Mouse (Mus musculus) adrenal gland, adult 18-20 months (tissue): Measurements from ENCODE around the gene Zfyve19. TPM values are rescaled to one million over a fixed set of nuclear protein-coding genes. Genes with fewer than 3 reads are reported as not detected.

Experiments
- DNase-seq, 2 experiments: peaks; one replicate each; pipeline ENCODE4 v3.0.0; 2021 to 2022; ENCODE audit warnings: low spot score in 2 of 2
- total RNA-seq, 2 experiments: library from RNA; stranded (reverse); gene quantifications; 1 replicate in 1 of 2; 2 replicates in 1 of 2; pipeline ENCODE4 v1.2.3; 2021

The Zfyve19 gene
- total RNA-seq, 2 experiments from 2014 or later = 32.0 to 32.4 TPM

DNA sequence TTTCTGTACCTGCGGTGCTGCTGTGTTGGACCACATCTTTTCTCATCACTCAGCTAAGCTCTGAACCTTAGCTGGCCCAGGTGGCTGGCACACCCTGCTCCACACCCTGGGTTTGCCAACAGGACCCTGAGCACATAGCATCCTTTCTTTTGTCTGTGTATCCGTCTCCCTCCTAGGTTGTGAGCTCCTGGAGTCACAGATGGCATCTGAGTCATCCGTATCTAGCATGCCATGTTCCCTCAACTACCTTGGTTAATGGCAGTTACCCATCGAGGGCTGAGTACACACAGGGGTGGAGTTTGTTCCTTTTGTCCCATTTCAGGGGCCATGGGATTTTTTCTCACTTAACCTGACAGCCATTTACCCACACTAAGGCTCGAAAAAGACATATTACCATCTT, 42.0 kb downstream of the Zfyve19 start:
- no peak for DNase-seq

DNA sequence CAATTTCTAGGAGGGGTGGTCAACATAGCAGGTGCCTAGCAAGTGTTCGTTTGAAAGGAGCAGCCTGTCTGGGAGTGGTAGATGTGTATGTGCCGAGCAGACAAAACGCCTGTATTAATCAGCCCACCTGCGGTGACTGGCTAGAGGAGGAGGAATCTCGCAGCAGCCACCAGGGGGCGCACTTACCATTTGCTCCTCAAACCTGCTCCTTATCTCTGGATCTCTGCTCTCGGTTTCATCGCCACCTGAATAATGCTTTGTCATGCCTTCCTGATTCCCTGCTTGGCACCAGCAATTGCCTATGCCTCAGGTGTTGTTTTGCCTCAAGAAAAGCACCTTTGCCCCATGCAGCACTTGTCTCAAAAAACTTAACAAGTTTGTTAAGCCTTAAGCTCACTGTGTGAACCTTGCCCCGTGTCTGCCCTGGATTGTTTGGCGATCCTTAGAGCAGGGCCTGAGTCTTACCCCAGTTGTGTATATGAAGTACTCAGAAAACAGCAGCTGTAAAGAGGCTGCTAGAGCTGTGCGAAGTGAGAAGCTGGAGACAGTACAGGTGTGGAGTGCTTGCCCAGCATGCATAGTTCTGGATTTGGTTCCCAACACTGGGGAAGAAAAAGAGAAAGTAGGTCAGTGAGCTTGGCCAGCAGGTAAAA, 42.5 kb downstream of the Zfyve19 start:
- peak; percentile 90 to 93 for DNase-seq

DNA sequence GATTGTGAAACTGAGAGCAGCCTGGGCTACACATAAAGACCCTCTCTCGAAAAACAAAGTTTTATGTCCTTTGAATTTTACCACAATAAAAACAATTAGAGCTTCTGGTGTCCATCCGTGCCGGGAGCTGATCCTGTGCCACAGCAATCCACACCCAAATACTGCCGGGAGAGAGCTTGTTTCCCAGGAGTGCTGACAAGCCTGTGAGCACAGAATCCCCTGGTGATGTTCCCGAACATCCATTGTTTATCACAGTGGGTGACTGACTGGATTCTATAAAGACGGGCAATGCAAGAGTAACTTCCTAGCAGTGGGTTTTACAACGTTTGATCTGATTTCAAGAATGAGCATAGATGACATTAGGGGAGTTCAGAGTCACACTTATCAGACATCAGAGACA, 46.6 kb downstream of the Zfyve19 start:
- no peak for DNase-seq

DNA sequence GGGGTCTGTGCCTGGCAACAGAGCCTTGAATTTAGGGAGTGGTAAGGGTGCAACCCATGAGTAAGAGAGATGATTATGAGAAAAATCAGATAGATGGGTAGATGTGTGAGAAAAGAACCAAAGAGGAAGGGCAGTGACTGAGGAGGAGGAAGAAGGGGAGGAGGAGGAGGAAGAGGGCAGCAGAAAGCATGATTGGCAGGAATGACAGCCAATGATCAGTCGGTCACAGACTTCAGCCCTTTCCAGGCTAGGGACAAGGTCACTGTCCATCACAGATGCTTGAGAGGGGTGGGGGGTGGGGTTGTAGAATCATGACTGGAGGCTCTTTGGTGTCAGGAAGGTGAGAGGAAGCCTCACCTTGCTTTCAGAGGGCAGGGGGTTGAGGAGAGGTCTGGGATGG, 52.1 kb downstream of the Zfyve19 start:
- no peak for DNase-seq

DNA sequence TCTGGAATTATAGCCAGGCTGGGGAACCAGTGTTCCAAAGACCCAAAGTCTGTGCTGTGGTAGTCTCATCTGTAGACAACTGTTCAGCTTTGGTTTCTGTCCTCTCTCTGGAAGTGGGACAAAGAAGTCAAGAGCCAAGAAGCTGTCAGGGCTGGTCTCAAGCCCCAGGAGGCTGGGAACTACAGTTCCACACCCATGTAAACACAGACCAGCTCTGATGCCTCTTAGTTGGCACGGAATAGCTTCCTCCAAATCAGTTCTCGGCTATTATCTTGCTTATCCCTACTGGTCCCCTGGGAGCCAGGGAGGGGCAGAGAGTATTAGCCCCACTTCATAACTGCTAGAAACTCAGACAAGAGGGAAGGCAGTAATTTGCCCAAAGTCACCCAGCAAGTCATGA, 52.9 kb downstream of the Zfyve19 start:
- DNase-seq = no peak

DNA sequence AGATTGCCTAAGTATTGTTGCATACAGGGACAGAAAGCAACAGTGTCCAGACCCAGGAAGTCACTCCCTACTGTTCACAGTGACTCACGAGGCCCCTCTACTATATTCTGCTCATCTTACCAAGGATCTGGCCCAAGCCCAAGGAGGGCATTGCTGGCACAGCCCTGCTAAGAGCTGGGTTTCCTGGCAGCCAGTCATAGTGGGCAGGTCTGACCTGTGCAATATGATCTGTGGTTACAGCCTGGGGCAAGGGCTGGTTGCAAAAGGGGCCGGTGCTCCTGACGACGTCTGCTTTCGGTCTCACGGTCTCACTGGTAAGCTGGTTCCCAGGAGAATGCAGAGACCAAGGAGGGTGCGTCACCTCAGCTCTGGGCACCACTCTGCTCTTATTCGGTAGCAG, 54.6 kb downstream of the Zfyve19 start:
- peak; percentile 56 to 72 for DNase-seq

DNA sequence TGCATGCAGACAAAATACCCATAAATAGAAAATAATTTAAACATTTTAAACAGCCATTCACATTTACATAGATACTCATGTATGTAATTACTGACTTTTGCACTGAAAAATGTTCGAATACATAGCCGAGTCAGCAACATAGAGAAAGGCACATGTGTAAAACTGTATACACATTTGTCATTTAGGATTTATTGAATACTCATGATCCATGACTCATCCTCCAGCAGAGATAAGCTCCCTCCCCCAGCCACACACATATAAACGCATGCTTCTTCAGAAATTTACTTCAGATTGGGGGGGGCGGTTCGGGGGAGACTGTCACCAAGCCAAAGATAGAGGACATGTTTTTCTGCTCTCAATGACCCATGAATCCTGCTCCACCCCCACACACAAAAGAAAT, 55.4 kb downstream of the Zfyve19 start:
- DNase-seq = no peak

Other genes with a start within 250 kb of the Zfyve19 start
- gene Ccdc32, start 179.2 kb upstream of the Zfyve19 start, total RNA-seq = 10 to 100 TPM; 16.5 TPM
- 1 to 10 TPM; 4.4 to 5.9 TPM for gene Rpusd2, start 173.8 kb upstream of the Zfyve19 start, total RNA-seq
- under 1 TPM; 0.33 to 0.45 TPM for gene Knl1, start 161.5 kb upstream of the Zfyve19 start, total RNA-seq
- gene Rad51, start 95.8 kb upstream of the Zfyve19 start, total RNA-seq = under 1 TPM; 0.70 to 0.74 TPM
- 100 to 1,000 TPM in 1 of 2 experiments, 10 to 100 TPM in 1; 72.4 to 101 TPM for gene Rmdn3, start 51.6 kb upstream of the Zfyve19 start, total RNA-seq
- gene Gchfr, start 40.8 kb upstream of the Zfyve19 start, total RNA-seq = 10 to 100 TPM; 24.3 to 26.0 TPM
- gene Gm14137, start 34.1 kb upstream of the Zfyve19 start, total RNA-seq = under 1 TPM in 1 of 2 experiments, not detected in 1; 0.13 TPM
- 10 to 100 TPM; 12.5 to 13.1 TPM for gene Dnajc17, start 178 bp downstream of the Zfyve19 start, total RNA-seq
- not detected for gene Ppp1r14d, start 21.3 kb downstream of the Zfyve19 start, total RNA-seq
- gene Spint1, start 28.7 kb downstream of the Zfyve19 start, total RNA-seq = 1 to 10 TPM; 1.6 to 2.1 TPM
- under 1 TPM; 0.17 to 0.74 TPM for gene Rhov, start 62.7 kb downstream of the Zfyve19 start, total RNA-seq
- 10 to 100 TPM; 24.0 TPM for gene Vps18, start 80.1 kb downstream of the Zfyve19 start, total RNA-seq
- gene Dll4, start 117.2 kb downstream of the Zfyve19 start, total RNA-seq = 10 to 100 TPM in 1 of 2 experiments, 1 to 10 TPM in 1; 9.7 to 10.5 TPM
- gene Chac1, start 142.6 kb downstream of the Zfyve19 start, total RNA-seq = 10 to 100 TPM in 1 of 2 experiments, 1 to 10 TPM in 1; 3.7 to 13.2 TPM